Mouse (Mus musculus) hindbrain, embryonic 14.5 days (tissue): ENCODE data around the gene Adamts2. TPM values are rescaled to one million over a fixed set of nuclear protein-coding genes. Genes with fewer than 3 reads are reported as not detected.

Experiments
- ATAC-seq: fragments of 200-750 bp; cut with Nextera tagmentation; 2 replicates; pipeline ENCODE4 v1.8.0; 2017; ENCODE audit warnings: moderate number of reproducible peaks, mild to moderate bottlenecking, moderate TSS enrichment, moderate library complexity; ENCODE audit not compliant: low FRiP score
- DNase-seq: peaks from one replicate; pipeline ENCODE4 v3.0.0-alpha.2; 2015; ENCODE audit warnings: low spot score
- H3K27ac ChIP-seq: fragments of 300-500 bp; sonication (generic); 2 replicates; pipeline ENCODE4 v1.5.1; 2014; ENCODE audit warnings: mild to moderate bottlenecking, moderate library complexity
- H3K27me3 ChIP-seq: fragments of 300-500 bp; sonication (generic); 2 replicates; pipeline ENCODE4 v1.6.1; 2014; ENCODE audit warnings: mild to moderate bottlenecking, low read length, mixed read lengths; ENCODE audit not compliant: control insufficient read depth, insufficient read depth
- H3K36me3 ChIP-seq: fragments of 300-500 bp; sonication (generic); replicated peaks from 2 replicates; pipeline ENCODE4 v1.6.1; 2014; ENCODE audit not compliant: control insufficient read depth, insufficient read depth
- H3K4me1 ChIP-seq: fragments of 300-500 bp; sonication (generic); replicated peaks from 2 replicates; pipeline ENCODE4 v1.6.1; 2014; ENCODE audit warnings: antibody characterized with exemption, low read length, mixed read lengths; ENCODE audit not compliant: control insufficient read depth, insufficient read depth
- H3K4me2 ChIP-seq: fragments of 300-500 bp; sonication (generic); replicated peaks from 2 replicates; pipeline ENCODE4 v1.6.1; 2014; ENCODE audit warnings: mild to moderate bottlenecking, moderate library complexity
- H3K4me3 ChIP-seq: fragments of 300-500 bp; sonication (generic); replicated peaks from 2 replicates; pipeline ENCODE4 v1.5.1; 2014; ENCODE audit warnings: mild to moderate bottlenecking, low read length
- H3K9ac ChIP-seq: fragments of 300-500 bp; sonication (generic); 2 replicates; pipeline ENCODE4 v1.6.1; 2014
- H3K9me3 ChIP-seq: fragments of 300-500 bp; sonication (generic); 2 replicates; pipeline ENCODE4 v1.6.1; 2016; ENCODE audit warnings: low read length; ENCODE audit not compliant: control insufficient read depth
- WGBS: fragments of 180-500 bp; shearing (Covaris S2); extraction: QIAGEN DNeasy Blood & Tissue Kit; methylation state at CpG from one replicate; pipeline ENCODE4 v1.1.7; 2014; 5-methylcytosine and 5-hydroxymethylcytosine counted together
- polyA plus RNA-seq: library from polyadenylated mRNA; unstranded; fragments of >200 nt; fragmentation: Nextera tagmentation; extraction: Ambion mirVana; gene quantifications from 2 replicates; pipeline ENCODE4 v1.2.1, GENCODE M21; 2014

The Adamts2 gene
- polyA plus RNA-seq, 1 experiment from 2014 or later, result 6.3 TPM

DNA sequence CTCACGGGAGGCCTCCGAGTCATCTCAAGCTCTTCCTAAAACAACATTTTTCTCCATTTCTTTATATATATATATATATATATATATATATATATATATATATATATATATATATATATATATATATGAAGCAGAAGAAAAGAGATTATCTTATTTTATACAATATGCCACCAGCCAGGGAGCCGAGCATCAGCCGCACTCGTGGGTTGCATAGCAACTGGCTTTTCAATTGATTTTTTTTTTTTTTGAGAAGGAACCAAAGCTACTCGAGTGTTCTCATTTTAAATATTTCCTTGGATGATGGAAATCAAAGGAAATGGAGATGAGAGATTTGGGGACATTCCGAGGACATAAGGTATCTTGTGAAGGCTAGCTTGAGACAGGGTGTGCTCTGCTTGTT is 164.6 kb downstream of the Adamts2 start:
- Histone ChIP-seq H3K36me3 (no peaks in the 10 kb centered on the region), H3K4me1 (0 out of 2 replicates have a peak, but pooled peaks cover 4% of the 10 kb centered on the region), H3K27ac (no peak overlapping the region), H3K4me2 (no peak overlapping the region), H3K27me3 (no peaks in the 10 kb centered on the region), H3K9ac (no peak overlapping the region), H3K9me3 (no peaks in the 10 kb centered on the region), H3K4me3 (no peak overlapping the region)
- no peak for ATAC-seq
- whole genome bisulfite sequencing, result 72% methylated on average over 7 of the region's 7 CpGs
- DNase-seq, result no peak

DNA sequence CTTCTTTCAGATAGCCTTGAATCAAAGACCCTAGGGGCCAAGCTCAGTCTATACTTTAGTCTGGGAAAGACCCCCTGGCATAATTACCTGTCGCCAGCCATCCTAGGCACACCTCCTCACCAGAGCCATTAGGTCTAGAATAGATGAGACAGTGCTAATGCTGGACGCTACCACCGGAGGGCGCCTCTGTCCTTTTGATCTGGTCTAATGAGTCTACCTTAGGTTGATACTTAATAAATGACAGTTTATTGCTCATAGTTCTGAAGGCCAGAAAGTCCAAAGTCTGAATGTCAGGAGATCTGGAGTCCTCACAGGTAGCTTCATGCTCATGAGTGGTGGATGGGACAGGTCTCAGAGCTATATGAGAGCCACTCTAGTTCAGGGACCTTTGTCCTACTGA is 165.2 kb downstream of the Adamts2 start:
- H3K4me1 ChIP-seq, result 0 out of 2 replicates have a peak, but pooled peaks cover 4% of the 10 kb centered on the region
- H3K9me3 ChIP-seq, result no peaks in the 10 kb centered on the region
- H3K36me3 ChIP-seq, result no peaks in the 10 kb centered on the region
- 18% methylated on average over 4 of the region's 4 CpGs for WGBS
- DNase-seq (no peak), ATAC-seq (no peak)
- no peaks in the 10 kb centered on the region for H3K27me3 ChIP-seq
- H3K9ac ChIP-seq, result no peak overlapping the region
- no peak overlapping the region for H3K4me2 ChIP-seq
- H3K4me3 ChIP-seq, result no peak overlapping the region
- H3K27ac ChIP-seq, result no peak overlapping the region

DNA sequence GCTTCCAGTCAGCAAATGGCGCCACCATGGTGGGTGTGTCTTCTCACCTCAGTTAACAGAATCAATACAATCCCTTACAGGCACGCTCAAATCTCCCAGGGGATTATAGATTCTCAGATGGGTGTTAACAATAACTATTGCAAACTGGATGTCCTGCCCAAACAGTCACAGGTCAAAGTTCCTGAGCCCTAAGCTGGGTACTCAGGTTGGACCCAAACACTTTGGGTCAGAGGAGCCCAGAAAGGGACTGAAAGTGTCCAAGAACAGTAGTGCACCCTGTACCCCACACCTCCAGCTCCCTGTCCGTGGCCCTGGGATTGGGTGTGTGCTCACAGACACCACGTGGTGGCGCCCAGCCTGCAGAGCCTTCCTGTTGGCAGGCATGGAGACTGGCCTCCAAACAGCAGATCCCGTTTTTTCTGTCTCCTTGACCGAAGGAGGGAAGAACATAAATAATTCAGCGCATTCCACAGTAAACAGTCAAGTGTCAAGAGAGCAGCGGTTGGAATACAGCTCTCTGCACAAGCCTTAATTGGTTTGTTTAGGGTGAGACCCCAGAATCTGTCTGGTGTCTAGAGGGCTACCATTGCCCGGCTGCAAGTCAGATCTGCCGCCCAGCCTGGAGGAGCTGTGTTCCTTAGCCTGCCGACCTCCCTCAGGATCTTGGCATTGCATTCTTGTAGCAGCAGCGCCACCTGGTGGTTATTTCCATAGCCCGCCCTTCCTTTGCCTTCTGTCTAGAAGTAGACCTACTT is 167.3 kb downstream of the Adamts2 start:
- no peak overlapping the region for H3K27ac ChIP-seq
- peak overlapping the region; percentile 7; the same call in 1 of the 2 replicates for H3K4me3 ChIP-seq
- peak; percentile 88 for ATAC-seq

DNA sequence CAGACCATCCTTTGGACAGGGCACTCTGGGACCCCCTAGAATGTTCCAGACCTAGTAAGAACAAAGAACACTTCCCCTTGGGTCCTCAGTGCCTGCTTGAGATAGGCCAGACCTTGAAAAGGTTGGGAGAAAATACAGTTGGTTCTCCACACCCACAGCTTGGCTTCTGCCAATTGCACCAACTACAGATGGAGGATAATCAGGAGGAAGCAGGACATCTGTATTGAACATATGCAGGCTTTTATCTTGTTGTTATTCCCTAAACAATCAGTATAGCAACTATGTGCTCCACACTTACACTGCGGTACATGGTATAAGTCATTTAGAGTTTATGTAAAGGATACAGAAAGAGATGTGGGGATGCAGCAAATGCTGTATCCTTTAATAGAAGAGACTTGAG is 169.1 kb downstream of the Adamts2 start:
- Histone ChIP-seq H3K4me2 (no peak overlapping the region), H3K9me3 (no peaks in the 10 kb centered on the region), H3K4me1 (0 out of 2 replicates have a peak, but pooled peaks cover 4% of the 10 kb centered on the region), H3K36me3 (no peaks in the 10 kb centered on the region), H3K27me3 (no peaks in the 10 kb centered on the region), H3K27ac (no peak overlapping the region), H3K9ac (no peak overlapping the region), H3K4me3 (no peak overlapping the region)
- no peak for DNase-seq
- no peak for ATAC-seq
- 90% methylated on average over 1 of the region's 1 CpGs for WGBS

More for the DNA sequence above, 167.3 kb downstream of the Adamts2 start:
- H3K4me2 ChIP-seq, result peak overlapping the region; percentile 48
- no peaks in the 10 kb centered on the region for H3K27me3 ChIP-seq
- peak overlapping the region; percentile 31; the same call in 1 of the 2 replicates for H3K9ac ChIP-seq
- no peaks in the 10 kb centered on the region for H3K9me3 ChIP-seq
- H3K36me3 ChIP-seq, result no peaks in the 10 kb centered on the region
- DNase-seq, result peak; percentile 94
- 12% methylated on average over 14 of the region's 14 CpGs for whole genome bisulfite sequencing
- 0 out of 2 replicates have a peak, but pooled peaks cover 4% of the 10 kb centered on the region for H3K4me1 ChIP-seq

DNA sequence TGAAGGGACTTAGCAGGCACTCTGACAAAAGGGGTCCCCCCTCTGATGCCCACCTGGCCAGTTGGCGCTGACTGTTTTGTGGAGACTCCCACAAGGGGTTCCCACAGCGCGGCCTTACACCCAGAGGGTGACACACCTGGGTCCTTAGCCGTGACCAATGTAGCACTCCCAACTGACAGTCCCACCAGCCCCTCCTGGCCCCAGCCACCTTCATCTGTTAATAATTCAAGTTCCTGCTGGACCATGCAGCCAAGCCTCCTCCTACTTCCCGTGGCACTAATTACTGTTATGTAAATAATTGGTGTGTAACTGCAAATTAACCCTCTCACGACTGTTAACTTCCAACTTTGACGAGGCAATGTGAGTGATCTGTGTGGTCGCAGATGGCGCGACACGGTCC is 195.8 kb downstream of the Adamts2 start:
- no peak for ATAC-seq
- 77% methylated on average over 11 of the region's 11 CpGs for WGBS
- no peak for DNase-seq
- Histone ChIP-seq H3K27me3 (no peaks in the 10 kb centered on the region), H3K9ac (no peak overlapping the region), H3K27ac (no peak overlapping the region), H3K4me2 (no peak overlapping the region), H3K36me3 (no peaks in the 10 kb centered on the region), H3K4me3 (no peak overlapping the region), H3K4me1 (no peaks in the 10 kb centered on the region), H3K9me3 (no peaks in the 10 kb centered on the region)

DNA sequence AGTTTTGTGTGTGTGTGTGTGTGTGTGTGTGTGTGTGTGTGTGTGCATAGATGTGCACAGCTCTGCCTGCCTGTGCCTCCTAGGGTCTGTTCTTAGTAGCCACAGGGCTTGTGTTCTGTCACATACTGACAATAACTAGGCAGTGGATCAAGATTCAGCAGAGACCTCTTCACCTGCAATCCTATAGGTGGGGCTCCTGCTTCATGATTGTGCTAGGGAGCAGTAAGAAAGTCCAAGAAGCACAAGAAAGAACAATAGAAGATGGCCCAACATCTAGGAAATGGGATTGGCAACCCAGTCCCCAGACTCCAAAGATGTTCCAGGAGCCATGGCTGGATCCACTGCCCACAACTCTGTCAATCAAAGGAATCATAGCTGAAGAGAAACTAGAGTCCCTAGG is 197.0 kb downstream of the Adamts2 start:
- H3K4me2 ChIP-seq, result no peak overlapping the region
- no peaks in the 10 kb centered on the region for H3K4me1 ChIP-seq
- no peak overlapping the region for H3K4me3 ChIP-seq
- no peaks in the 10 kb centered on the region for H3K9me3 ChIP-seq
- H3K27ac ChIP-seq, result no peak overlapping the region
- H3K27me3 ChIP-seq, result no peaks in the 10 kb centered on the region
- no peaks in the 10 kb centered on the region for H3K36me3 ChIP-seq
- DNase-seq (no peak), ATAC-seq (no peak)
- H3K9ac ChIP-seq, result no peak overlapping the region

DNA sequence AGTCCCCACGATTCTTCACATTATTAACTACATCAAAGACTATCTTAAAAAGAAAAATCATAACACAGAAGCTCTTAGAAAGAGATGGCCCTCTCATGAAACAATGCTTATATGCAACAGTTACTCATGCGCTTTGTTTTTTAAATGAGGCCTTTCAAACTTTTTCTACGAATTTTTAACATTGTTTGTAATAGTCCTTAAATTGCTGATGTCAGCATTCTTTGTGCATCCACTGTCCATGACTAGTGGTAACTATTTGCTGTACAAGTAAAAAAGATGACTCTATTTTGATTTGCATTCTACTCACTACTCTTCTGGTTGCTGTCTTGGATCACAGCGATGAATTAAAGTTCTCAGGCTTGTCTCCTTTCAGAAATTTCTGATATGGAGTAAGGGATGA is 212.3 kb downstream of the Adamts2 start:
- no peaks in the 10 kb centered on the region for H3K4me1 ChIP-seq
- DNase-seq (no peak), ATAC-seq (no peak)
- H3K4me3 ChIP-seq, result no peak overlapping the region
- 96% methylated on average over 4 of the region's 4 CpGs for WGBS
- H3K9me3 ChIP-seq, result peaks cover 79% of the 10 kb centered on the region
- H3K27me3 ChIP-seq, result no peaks in the 10 kb centered on the region
- H3K36me3 ChIP-seq, result peaks cover 98% of the 10 kb centered on the region
- H3K9ac ChIP-seq, result no peak overlapping the region
- H3K27ac ChIP-seq, result no peak overlapping the region
- H3K4me2 ChIP-seq, result no peak overlapping the region

DNA sequence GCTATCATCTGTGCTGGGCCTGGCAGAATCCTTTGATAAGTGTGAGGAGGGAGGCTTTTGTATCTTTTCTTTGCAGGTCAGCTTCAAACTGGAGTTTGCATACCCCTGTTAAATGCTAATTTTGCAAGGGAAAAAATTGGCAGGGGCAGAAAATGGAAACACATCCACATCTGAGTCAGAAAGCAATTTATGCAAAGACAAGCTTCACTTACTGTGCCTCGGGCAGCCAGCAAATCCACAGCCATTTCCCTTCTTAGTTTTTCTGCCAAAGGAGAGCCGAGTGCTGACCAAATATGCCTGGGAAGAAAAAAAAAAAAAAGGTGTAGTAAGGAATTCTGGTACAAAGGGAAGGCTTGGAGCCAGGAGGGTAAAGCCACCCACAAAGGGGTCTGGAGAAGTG is 224.3 kb downstream of the Adamts2 start:
- Histone ChIP-seq H3K27ac (no peak overlapping the region), H3K36me3 (peaks cover 46% of the 10 kb centered on the region), H3K4me1 (peaks cover 9% of the 10 kb centered on the region), H3K27me3 (no peaks in the 10 kb centered on the region), H3K4me2 (peak overlapping the region; percentile 64), H3K4me3 (peak overlapping the region; percentile 57), H3K9me3 (no peaks in the 10 kb centered on the region), H3K9ac (peak overlapping the region; percentile 73)
- no peak for DNase-seq
- 67% methylated on average over 2 of the region's 2 CpGs for WGBS
- ATAC-seq, result no peak

DNA sequence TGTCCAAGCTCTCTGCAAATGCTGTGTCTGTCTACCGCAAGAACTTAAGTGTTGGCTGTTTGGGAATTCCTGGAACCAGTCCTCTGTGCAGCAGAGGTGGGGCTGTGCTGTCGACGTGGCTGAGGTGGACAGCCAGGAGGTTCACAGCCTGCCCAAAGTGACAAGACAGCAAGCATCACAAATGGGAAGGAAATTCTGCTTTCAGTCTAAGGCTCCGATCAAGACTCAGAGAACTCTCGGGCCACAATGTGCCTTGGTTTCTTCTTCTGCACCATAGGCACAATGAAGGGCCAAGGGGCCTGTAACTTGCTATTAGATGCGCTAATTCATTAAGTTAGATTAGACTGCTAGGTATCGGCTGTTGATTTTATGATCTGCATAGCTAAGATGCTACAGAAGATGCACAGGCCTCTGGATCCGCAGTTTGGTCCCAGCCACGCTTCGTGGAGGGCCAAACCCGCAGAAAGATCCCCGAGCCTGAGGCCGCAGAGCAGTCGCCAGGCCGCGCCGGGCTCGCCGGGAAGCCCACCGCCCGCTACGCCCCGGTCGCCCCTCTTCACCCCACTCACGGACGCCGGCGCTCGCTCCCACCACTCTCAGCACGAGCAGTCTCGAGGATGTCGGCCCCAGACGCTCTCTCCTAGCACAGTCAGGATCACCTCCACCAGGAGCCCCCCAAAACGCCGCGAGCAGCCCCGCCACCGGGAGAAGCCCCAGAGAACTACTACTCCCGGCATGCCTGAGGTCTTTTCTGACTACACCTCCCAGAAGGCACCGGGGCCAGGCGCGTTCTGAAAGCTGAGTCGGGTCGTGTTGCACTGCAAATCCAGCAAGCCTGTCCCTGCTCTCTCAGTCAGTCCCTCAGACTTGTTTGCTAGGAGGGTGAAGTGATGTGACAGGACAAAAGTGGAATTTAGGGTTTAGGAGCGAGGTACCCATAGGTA is 225.4 kb downstream of the Adamts2 start, which contains the start of gene Zfp354c:
TSS of gene Zfp354c (minus strand) at position 715 of the 944 bp plus-strand sequence.
- ATAC-seq (peak; percentile 98), DNase-seq (peak; percentile 85)
- Histone ChIP-seq H3K27me3 (no peaks in the 10 kb centered on the region), H3K9ac (peak within 1 kb of the TSS; percentile 73), H3K9me3 (0 out of 2 replicates have a peak, but pooled peaks cover 2% of the 10 kb centered on the region), H3K27ac (peak within 1 kb of the TSS; percentile 69), H3K4me1 (peaks cover 9% of the 10 kb centered on the region), H3K4me2 (peak within 1 kb of the TSS; percentile 64), H3K4me3 (peak within 1 kb of the TSS; percentile 57), H3K36me3 (peaks cover 37% of the 10 kb centered on the region)
- WGBS, result 2% methylated on average over 45 of the region's 45 CpGs
